Mouse (Mus musculus): ENCODE data around the gene Asic3.

The Asic3 gene

DNA sequence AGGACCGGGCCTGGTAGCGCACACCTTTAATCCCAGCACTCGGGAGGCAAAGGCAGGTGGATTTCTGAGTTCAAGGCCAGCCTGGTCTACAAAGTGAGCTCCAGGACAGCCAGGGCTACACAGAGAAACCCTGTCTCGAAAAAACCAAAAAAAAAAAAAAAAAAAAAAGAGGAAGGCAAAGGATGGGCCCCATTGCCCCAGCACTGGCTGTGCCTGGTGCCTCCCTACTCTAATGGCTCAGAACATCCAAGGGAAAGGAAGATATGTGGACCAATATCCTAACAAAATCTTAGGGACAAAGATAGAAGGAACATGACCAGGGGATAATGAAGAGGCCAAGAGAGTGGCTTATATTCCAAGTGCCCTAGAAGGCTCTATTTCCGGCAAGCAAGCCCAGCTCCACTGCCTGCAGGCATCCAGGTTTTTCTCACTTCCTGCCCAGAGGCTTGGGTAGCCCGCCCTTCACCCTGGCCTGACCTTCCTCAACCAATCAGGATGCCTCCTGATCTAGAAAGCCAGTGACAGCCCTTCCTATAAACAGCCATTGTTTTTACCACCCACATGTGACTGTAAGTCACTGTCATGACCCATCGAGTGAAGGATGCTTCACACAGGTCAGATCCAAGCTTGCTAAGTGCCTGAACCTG lies 24.1 kb upstream of the Asic3 start:
- DNase-seq = peak; percentile 43 to 46

GRCm38 (mm10) chr5:24389658-24390020 lies 23.6 kb upstream of the Asic3 start:
- no peak for DNase-seq

DNA sequence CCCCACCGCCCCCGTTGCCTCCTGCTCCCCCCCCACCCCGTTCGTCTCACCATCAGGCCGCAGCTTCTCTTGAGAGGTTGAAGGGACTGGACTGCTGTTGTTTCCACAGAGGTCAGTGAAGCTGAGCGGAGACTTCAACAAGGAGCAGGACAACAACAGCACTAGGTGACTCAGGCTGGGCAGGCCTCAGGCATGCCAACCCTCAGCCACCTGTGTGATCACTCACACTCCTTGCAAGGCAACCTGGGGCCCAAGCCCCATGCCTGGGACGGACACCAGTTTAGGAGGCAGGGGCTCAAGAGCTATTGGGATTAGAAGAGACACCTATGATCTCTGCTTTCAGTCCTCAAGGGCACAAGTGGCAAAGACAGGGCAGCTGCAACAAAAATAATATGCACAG lies 21.3 kb upstream of the Asic3 start, which contains the start of gene Atg9b:
TSS of gene Atg9b (minus strand) at position 280 of the 400 bp plus-strand sequence.
- DNase-seq = no peak

- no peak for DNase-seq
These were observed 20.5 kb upstream of the Asic3 start for GRCm38 (mm10) chr5:24392724-24393123.

- peak; percentile 85 to 92 for DNase-seq
These were observed 19.7 kb upstream of the Asic3 start, which contains the start of gene Abcb8 for GRCm38 (mm10) chr5:24393392-24393997. Gene Abcb8 (plus strand): TSS chr5:24393663.

DNA sequence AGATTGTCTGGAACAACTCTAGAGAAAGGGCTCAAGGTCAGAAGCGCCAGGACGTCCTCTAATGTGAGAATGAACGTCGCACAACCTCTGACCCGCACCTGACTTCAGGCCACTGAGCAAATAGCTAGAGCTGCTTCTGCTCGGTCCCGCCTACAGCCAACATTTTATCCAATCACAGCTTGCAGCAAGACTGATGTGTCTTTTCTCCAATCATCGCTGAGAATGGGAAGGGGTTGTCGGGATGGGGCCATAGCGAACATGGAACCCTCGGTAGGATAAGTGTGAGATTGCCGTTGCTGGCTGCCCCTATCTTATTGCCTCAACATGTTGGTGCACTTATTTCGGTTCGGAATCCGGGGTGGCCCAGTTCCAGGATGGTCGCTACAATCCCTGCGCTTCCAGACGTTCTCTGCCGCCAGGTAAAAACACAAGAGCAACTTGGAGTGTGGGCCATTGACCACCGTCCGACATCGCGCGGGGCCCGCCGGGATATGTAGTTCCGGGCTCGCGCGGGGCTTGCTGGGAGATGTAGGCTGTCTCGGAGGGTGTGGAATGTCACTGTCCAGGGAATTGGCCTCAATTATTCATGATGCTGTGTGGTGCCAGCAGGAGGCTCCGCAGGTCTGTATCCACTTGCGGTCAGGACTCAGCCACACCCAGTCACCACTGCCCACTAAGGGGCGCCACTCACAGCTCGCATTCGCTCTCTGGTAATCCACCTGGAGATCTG lies 18.9 kb upstream of the Asic3 start:
- DNase-seq = peak; percentile 97 to 98

DNA sequence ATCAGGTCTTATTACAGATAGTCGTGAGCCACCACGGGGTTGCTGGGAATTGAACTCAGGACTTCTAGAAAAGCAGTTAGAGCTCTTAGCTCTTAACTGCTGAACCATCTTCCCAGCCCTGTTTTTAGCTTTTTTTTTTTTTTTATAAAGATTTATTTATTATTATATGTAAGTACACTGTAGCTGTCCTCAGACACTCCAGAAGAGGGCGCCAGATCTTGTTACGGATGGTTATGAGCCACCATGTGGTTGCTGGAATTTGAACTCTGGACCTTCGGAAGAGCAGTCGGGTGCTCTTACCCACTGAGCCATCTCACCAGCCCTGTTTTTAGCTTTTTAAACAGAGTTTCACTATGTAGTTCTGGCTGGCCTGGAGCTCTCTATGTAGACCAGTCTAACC lies 16.9 kb upstream of the Asic3 start:
- peak in 1 of 2 experiments; percentile 25 for DNase-seq

- no peak for DNase-seq
These were observed 13.5 kb upstream of the Asic3 start for GRCm38 (mm10) chr5:24399686-24400085.

DNA sequence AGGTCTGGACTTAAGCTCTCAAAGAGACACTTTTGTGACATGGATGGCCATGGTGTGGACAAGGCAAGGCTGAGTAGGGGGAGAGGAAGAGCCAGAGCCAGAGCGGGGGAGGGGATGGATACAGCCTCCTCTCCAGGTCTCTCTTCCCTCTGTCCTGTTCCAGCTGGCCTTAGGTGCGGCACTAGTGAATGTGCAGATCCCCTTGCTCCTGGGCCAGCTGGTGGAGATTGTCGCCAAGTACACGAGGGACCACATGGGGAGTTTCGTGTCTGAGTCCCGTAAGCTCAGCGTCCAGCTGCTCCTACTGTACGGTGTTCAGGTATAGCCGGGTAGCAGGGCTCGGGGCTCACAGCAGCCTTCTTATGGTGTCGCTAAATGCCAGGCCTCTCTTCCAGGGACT lies 12.8 kb upstream of the Asic3 start:
- DNase-seq = no peak

GRCm38 (mm10) chr5:24400911-24401605 lies 12.1 kb upstream of the Asic3 start:
- DNase-seq = no peak

GRCm38 (mm10) chr5:24401969-24402368 lies 11.2 kb upstream of the Asic3 start:
- no peak for DNase-seq

DNA sequence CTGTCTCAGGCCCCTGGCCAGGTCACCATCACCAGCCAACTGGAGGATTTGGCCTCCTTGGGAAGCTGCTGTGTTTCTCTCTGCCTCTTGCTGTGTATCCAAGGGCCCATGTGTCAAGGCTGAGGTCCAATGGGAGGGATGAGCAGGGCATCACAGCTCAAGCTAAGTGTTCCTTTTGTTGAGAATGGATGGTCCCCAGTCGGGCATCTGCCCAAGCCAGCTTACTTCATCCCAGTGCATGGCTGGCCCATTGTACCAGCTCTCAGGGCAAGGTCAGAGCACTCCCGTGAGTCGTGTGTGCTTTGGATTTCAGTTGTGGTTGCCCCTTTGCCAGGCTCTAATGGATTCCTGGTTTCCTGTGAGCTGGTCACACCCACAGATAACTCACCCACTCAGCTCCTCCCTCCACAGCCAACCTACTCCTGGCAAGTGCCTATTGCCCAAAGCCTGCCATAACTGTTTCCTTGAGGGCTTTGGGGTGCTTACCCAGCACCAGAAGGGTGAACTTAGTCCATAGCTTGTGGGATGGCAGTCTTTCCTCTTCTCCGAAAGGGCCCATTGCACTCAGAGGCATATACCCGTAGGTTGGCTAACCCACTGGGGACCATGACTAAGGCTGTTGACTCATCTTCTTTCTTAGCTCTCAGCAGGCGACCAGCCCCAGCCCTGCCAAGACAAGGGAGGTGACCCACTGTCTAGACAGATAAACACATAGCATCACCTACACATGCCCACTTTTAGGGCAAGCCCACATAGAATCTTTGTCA lies 8.4 kb upstream of the Asic3 start:
- no peak for DNase-seq

GRCm38 (mm10) chr5:24405389-24405876 lies 7.8 kb upstream of the Asic3 start:
- DNase-seq = no peak

DNA sequence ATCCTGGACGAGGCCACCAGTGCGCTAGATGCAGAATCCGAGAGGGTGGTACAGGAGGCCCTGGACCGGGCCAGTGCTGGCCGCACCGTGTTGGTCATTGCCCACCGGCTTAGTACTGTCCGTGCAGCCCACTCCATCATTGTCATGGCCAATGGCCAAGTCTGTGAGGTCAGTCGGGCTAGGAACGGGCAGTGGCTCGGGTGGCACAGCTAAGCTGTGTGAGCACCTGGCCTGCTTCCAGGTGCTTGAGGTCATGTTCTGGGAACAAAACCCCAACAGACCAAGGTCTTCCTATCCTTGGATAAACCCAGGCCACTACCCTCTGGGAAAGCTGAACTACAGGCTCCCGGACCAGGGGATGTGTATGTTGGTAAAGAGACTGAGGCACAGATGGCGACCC lies 4.5 kb upstream of the Asic3 start:
- DNase-seq = peak in 1 of 2 experiments; percentile 61

- no peak for DNase-seq
These were observed 3.7 kb upstream of the Asic3 start for GRCm38 (mm10) chr5:24409466-24409865.

DNA sequence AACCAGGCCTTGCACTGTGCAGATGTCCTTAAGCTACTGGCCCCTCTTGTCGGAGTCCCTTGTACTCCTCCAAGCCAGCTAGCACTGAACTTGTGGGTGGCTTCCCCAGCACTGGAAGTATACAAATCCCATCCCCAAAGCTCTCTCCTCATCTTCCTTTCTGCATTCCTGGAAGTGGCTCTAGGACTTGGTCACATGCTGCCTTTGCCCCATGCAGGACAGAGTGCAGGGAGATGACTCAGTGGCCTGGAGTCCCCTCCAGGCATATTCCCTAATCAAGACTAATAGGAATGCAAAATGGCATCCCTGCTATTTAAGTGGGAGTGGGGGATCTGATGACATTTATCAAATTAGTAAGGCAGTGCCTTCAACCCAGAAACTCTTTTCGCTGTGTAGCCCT lies 1.1 kb upstream of the Asic3 start:
- no peak for DNase-seq

- peak in 1 of 2 experiments; percentile 32 for DNase-seq
These were observed 746 bp downstream of the Asic3 start for GRCm38 (mm10) chr5:24413938-24414337.

- DNase-seq = peak; percentile 78 to 81
These were observed 3.1 kb downstream of the Asic3 start for GRCm38 (mm10) chr5:24416222-24416736.

- DNase-seq = no peak
These were observed 4.4 kb downstream of the Asic3 start for GRCm38 (mm10) chr5:24417587-24417986.

DNA sequence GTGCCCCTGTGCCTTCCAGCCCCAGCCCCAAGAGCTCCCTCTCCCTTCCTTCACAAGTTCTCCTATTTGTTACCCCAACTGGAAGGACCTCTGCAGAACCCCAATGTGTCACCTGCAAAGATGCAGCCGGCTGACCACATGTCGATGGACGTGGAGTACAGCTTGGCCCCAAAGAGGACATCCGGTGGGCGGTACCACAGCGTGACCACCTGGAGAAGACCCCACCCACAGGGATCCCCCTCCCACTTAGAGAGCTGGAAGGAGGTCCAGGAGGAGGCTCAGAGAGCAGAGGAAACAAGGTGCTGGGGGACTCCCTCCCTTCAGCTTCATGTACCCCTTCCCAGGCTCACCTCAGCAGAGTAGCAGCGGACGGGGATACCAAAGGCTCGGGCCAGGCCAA lies 7.2 kb downstream of the Asic3 start:
- DNase-seq = no peak

DNA sequence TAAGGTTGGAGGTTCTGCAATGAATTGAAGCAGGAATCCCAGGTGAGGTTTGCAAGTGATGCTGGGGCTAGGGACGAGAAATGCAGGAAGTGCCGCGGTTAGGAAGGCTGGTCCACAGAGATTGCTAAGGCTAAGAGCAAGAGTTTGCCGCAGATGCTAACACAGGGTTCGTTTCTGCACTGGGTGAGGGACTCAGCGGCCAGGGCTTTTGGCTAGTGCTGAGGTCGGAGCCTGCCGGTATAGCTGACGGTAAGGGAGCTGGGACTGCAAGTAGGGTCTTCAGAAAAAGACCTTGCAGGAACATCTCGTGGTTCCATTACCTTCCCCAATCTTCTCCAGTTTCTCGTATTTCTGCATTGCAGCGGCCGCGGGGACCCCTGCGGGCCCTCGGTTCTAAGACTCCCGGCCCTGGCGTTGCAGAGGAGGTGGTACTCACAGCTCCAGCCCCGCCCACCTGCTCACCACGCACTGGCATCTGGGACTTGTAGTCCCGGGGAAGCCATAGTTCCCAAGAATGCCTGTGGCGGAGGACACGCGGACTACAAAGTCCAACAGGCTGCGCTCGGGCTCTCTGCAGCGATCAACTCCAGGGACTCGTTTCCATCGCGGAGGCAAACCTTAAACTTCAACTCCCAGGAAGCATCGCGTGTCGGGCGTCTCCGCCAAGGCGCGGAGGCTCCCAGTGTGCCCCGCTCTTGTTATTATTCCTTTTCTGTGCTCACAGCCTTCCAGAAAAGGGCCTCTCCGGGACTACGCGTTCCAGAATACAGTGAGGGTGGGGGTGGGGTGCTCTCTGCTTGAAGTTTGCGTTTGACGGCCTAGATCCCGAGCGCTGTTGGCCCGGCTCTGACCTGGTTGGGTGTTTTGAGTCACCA lies 10.2 kb downstream of the Asic3 start, which contains the start of the genes Cdk5 and Slc4a2:
TSS of gene Cdk5 (minus strand) at position 402 of the 875 bp plus-strand sequence.
TSS of gene Slc4a2 (plus strand) at position 709 of the 875 bp plus-strand sequence.
- peak; percentile 99 to 100 for DNase-seq
